Mouse (Mus musculus) E14TG2a.4 (cell line): ENCODE measurements around the gene Ano10.

Source experiments
- CTCF ChIP-seq: conservative IDR thresholded peaks from 2 replicates; pipeline ENCODE4 v1.5.1; 2014; ENCODE audit warnings: low read length
- NANOG ChIP-seq: IDR thresholded peaks from 2 replicates; pipeline ENCODE4 v1.6.1; 2014; ENCODE audit warnings: borderline replicate concordance, low read length, mixed read lengths

GRCm38 (mm10) chr9:122276134-122276533, 18.1 kb downstream of the Ano10 start:
- no peak for TF ChIP-seq CTCF
- no peak for TF ChIP-seq NANOG
